Mouse (Mus musculus): ENCODE measurements at regions not wholly inside any gene's neighbourhood (a gene's known extent, or its start where the extent isn't known, plus 50 kb on each side); places are given as distances from the start of the nearest gene placed in this dataset.

DNA sequence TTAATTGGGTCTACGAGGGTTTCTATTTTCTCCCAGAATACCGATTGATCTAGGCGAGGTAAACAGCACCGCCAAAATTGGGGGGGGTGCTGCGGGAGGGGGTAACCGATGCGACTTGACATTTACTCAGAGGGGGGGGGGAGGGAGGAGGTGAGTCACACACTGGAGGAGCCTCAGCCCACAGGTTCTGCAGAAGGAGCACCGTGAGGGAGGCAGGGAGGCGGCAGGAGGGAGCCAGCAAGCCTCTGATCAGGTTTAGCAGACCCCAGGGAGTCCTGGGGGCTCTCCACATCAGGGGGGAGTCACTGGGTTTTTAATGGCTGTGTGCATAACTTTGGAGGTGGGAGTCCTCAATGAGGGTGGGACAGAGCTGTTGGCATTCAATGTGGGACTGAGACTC lies 51.3 kb upstream of the Ier5l start:
- no peak for DNase-seq (ENCODE audit: low read depth, low spot score)

DNA sequence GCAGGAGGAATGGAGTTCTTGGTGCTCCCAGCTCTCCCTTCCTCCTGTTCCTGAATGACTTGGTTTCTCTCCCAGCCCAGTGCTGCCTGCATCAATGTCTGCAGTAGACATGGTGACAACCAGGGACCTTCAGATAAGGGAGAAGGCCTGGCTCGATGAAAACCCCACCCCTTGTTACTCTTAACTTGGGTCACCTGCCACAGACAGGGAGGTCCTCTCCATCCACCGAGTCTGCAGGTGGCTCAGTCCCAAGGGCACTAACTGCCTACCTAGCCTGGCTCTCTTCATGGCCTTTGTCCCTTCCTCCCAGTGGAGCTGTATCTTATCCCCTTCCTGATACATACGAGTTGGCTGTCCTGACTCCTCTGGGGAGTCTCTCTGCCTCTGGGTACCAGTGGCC lies 51.8 kb upstream of the Ier5l start:
- DNase-seq (ENCODE audit: low read depth, low spot score) = no peak

DNA sequence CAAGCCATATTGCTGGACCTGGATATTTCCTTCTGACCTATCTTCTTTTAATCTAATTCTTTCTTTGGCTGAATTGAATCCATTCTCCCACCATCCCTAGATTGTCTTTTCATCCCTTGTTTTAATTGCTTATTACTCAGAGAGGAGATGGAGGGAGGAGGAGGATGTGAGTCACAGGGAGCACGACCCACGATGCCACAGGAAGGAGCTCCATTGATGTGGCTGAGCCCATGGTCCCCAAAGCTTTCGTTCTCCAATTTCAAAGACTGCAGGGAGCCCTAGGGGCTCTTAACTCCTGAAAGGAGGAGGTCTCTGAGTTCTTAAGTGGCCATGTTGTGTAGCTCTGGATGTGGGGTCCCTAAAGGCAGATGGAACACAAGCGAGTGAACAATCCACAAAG lies 53.5 kb upstream of the Ier5l start:
- DNase-seq (ENCODE audit: low read depth, low spot score) = no peak

DNA sequence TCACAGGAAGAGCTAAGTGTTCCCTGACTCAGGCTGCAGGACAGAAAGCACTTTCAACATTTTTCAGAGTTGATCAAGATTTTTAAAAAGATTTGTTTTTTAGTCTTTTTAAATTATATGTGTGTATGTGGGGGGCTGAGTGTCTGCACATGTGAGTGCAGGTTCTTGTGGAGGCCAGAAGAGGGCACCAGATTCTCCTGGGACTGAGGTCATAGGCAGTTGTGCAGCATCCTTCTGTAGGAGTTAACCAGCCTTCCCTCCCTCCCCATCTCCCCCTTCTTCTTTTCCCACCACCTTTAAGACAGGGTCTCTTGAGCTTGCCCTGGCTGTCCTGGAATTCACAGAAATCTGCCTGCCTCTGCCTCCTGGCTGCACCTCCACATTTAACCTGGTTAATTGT lies 58.9 kb upstream of the Ier5l start:
- no peak for DNase-seq (ENCODE audit: low read depth, low spot score)

DNA sequence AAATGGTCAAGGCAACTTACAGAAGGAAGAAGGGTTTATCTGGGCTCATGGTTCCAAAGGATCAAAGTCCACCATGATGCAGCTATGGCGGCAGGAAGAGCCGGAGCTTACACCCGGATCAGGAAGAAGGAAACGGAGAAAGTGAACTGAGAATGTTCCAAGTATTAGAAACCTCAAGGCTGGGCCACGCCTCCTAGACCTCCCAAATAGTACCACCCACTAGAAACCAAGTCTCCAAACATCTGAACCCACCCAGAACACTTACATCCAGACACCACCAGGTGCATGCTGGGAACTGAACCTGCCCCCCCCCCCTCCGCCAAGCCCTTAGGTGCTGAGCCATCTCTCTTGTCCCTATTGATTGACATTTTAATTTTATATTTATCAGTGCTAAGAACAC lies 59.3 kb upstream of the Ier5l start:
- DNase-seq (ENCODE audit: low read depth, low spot score) = no peak

DNA sequence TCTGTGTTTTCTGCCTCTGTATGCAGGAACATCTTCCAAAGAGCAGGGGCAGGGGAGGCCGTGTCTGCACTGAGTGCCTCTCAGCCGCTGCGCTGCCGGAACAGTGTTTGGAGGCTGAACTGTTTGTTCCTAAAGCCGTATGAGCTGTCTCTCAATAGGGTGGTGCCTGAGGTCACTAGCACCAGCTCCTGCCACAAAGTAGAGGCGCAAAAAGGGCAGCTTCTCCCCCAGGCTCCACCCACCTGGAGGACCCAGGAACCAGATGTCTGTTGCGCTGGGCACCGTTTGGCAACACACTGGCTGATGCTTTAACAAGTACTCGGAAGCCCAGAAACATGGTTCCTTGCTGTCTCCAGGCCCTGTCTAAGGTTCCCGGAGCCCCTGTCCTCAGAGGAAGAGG lies 60.4 kb upstream of the Cstad start:
- DNase-seq (ENCODE audit: low read depth, low spot score) = no peak

DNA sequence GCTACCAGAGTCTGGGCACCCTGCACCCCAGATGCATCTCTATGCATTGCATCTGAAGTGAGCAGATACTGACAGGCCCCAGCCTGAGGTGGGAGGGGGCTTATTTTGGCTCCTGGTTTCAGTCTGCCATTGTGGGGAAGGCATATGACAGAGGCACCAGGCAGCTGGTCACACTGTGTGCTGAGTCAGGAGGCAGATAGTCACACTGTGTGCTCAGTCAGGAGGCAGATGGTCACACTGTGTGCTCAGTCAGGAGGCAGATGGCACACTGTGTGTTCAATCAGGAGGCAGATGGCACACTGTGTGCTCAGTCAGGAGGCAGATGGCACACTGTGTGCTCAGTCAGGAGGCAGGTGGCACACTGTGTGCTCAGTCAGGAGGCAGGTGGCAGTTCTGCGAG lies 55.5 kb upstream of the Cstad start:
- no peak for DNase-seq (ENCODE audit: low read depth, low spot score)

DNA sequence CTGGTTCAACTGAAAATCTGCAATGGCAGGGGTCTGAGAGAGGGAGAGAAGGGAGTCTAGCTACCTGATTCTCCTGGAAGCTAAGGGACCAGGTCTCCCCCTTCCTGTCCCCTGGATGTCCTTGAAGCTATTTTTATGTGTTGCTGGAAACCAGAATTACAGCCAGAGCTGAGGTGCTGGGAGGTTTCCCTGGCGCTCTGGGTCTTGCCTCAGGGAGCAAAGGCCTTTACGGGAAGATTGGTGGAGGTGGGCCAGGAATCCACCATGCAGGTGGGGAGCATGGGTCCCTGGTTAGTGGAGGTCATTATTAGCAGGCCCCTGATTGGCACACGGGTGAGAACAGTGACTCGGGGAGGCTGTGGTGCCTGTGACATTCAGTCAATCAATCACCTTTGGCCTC lies 53.3 kb upstream of the Cstad start:
- no peak for DNase-seq (ENCODE audit: low read depth, low spot score)

DNA sequence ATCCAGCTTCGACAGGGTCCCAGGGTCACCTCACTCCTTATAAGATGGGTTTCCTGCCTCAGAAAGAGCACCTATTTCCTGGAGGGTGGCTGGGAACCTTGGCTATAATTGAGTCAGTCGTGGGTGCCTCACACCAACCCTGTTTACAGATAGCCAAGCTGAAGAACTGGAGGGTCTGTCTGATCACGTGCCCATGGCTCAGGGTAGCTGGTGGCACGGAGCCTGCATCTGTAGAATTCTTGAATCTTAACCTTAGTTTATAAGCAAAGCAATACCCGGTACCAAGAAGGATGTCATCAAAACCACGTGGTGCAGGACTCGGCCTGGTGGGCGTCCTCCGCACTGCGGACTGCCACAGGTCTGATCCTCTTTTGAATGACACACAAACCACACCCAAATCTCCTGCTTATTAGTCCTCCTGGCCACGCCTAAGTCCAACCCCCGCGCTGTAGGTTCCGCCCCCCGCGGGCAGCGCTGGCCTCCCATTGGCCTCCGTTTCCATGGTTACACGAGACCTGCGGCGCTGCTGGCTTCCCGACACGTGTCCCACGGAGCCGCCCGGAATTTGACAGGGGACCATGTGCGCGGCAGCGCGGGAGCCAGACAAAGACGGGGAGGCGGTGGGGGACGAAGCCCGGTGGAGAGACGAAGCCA lies 49.9 kb upstream of the Cstad start:
- peak; percentile 97 for DNase-seq (ENCODE audit: low read depth, low spot score)
